Mouse (Mus musculus): ENCODE results near the gene Slc39a3.

Gene Slc39a3

DNA sequence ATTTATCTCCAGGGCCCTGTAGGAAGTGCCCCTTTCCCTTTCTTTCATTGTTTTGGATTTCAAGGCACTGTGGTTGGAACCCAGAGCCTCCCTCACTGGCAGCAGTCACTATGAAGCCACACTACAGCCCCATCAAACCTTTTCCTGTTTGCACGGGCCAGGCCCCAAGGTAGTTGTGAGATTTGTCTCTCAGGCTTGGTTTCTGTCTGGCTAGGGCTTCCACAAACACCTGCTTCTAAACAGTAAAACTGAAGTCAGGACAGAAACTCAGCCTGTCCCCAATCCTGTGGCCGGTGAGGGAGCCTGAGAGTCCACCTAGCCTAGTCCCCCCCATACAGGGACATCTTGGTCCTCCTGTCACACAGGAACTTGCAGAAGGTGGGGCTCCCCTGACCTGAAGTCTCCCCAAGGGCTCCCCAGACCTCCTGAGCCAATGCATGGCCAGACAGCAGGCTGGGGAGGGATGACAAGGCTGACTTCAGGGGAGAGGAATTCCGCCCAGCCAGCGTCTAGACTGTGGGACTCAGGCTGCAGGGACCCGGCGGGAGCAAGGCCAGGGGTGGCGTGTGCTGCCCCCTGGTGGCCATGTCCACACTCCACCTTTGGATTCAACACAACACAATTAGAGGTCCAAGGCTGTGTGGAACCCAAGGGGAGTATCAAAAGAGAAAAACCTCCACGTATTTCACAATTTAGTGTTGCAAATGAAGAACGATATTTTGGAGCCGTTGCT lies 49.4 kb downstream of the Slc39a3 start:
- peak; percentile 71 for ATAC-seq (ENCODE audit: insufficient number of reproducible peaks, low FRiP score, low TSS enrichment)

DNA sequence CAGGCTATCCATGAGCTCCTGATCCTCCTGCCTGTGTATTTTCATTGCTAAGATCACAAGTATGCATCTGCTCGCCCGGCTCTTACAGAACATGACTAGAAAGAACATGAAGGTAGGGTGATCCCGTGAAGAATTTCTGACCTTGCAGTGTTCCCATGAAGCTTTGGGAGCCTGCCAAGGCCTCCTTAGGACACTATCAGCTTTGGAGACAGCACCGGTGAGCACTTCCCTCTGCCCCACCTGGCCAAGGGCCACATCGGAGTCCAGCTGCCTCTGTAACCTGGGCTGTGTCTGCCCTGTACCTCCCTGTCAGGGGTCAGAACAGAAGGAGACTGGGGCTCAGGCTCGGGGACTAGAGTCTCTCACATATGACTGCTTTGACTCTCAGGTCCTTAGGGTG lies 50.5 kb downstream of the Slc39a3 start:
- ATAC-seq (ENCODE audit: insufficient number of reproducible peaks, low FRiP score, low TSS enrichment) = no peak

DNA sequence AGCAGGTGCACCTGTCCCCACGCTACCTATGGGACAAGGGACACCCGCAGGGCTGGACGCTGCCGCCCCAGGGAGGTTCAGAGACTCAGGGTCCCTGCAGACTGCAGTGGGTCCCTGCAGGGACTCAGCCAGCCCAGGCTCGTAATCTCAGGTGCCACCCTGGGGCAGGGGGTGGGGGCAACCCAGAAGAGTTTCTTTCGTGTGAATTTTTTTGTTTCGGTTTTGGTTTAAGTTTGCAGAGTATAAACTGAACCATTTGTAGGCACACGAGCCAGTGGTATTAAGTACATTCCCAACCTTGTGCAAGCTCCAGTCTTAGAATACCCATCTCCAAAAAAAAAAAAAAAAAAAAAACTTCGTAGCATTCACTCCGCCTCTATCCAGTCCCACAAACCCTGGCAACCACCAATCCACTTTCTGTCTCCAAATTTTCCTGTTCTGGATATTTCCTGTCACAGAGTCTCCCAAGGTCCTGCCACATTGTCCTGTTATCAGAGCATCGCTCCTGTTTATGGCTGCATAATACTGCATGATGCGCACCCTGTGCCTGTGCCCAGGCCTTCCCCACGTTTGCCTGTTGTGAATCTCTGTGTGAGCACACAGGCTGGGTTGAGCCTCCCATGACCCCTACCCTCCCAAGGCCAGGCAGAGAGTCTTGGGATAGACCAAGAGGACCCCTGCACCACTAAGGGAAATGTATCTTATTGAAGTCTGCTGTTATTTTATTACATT lies 51.1 kb downstream of the Slc39a3 start:
- ATAC-seq (ENCODE audit: insufficient number of reproducible peaks, low FRiP score, low TSS enrichment) = no peak

DNA sequence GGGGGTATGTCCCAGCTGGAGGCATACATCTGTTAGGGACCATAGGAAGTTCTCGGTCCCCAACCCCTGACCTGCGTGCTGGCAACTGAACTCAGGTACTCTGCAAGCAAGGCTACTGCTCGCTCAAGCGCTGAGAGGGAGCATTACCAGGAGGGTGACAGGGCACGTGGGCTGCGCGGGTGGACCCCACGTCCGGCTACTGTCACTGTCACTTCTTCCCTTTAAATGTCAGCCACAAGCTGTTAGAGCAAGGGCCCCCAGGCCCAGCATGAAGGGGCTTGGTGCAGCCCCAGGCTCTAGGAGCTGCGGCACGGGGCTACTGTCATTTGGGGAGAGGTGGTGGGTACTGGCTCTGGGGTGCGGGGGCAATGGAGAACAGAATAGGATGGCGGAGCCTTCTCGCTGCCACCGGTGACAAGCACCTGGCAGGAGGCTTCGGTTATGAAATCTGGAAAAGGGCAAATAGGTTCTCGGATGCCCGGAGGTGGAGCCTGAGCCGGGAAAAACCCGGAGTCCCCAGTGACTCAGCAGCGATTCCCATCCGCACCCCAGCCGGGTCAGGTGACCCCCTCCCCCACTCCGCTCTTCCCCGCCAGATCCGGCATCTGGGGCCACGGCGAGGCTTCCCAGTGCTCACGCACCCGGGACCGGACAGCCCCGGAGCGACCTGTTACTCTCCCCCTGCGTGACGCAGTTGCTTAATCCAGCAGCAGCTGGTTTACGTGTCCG lies 51.8 kb downstream of the Slc39a3 start:
- peak; percentile 42; the same call in 1 of the 2 replicates for ATAC-seq (ENCODE audit: insufficient number of reproducible peaks, low FRiP score, low TSS enrichment)

DNA sequence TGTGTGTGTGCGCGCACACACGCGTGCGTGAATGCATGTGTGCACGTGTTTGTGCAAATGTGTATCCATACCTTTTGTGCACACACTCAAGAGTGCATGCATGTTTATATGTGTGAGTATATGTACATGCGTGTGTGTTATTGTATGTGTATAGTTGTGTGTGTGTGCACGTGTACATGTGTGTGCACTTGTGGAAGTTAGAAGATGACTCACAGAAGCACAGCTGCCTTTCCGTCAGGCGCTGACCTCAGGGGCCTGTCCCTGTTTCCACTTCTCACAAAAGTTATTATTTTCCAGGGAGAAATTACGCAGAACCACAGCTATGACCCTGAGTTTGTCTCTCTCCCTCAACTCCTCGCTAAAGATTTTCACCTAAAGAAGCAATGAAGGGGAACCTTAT lies 53.0 kb downstream of the Slc39a3 start:
- ATAC-seq (ENCODE audit: insufficient number of reproducible peaks, low FRiP score, low TSS enrichment) = no peak

DNA sequence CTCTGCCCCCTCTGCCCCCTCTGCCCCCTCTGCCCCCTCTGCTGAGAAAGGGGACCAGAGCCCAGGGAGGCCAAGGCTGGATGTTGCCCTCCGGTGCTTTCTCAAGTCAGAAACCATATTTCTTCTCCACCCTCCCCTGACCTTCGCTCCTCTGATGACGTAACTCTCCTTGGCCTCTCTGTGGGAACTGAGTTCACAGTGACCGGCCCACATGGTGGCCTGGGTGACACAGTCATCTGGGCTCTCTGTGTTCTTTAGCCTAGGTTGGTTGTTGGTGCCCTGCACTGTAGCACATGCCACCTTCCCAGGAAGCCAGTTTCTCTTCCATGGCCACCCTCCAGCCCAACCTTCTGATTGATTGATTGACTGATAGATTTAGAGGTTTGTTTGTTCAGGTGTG lies 54.8 kb downstream of the Slc39a3 start:
- ATAC-seq (ENCODE audit: insufficient number of reproducible peaks, low FRiP score, low TSS enrichment) = no peak

DNA sequence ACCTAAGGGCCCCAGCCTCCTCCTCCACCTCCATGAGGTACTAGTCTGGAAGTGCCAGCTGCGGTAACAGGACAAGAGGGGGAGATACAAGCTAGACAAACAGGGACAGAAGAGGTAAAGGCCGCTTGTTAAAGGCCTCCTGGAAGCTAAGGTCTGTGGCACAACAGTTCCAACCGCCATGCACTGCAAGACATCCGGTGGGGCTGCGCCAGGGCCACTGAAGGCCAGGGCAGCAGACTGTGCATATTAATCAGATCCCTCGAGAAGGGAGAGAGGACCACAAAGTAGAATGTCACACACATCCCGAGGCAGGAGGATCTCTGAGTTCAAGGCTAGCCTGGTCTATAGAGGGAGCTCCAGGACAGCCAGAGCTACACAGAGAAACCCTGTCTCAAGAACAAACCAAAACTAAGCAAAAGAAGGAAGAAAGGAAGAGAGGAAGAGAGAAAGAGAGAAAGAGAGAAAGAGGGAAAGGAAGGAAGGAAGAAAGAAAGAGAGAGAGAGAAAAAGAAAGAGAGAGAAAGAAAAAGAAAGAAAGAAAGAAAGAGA lies 55.6 kb downstream of the Slc39a3 start:
- no peak for ATAC-seq (ENCODE audit: insufficient number of reproducible peaks, low FRiP score, low TSS enrichment)
